8 mouse cellular contexts compared by ENCODE assay signal in genomic region chr3:40744836-40745660, GRCm38 (mm10). TPM values are rescaled to one million over a fixed set of nuclear protein-coding genes. Genes with fewer than 3 reads are reported as not detected.
DNase-seq lines count a peak whose midpoint lies in the region; ATAC-seq and TF ChIP-seq lines count a peak whose summit lies in the region.

No protein-coding gene starts in this region.

- TF ChIP-seq CTCF in kidney, adult 2 months (conservative IDR thresholded peaks at IDR 0.05; ENCODE audit: insufficient read depth, insufficient read length, low read depth, low read length), result no peak
- TF ChIP-seq CTCF in small intestine, adult 2 months (IDR thresholded peaks at IDR 0.05; ENCODE audit: extremely low read depth, insufficient read length, insufficient replicate concordance, low read depth, low read length), result no peak

- peaks cover 3% of the 10 kb centered on the region; the same call in 1 of the 2 replicates for H3K4me1 ChIP-seq in embryonic facial prominence, embryonic 12.5 days
- H3K4me1 ChIP-seq in kidney, adult 2 months (ENCODE audit: control insufficient read depth, insufficient read depth, low read length), result peaks cover 3% of the 10 kb centered on the region; the same call in 1 of the 2 replicates
- H3K4me1 ChIP-seq in limb, embryonic 11.5 days (ENCODE audit: control insufficient read depth, insufficient read depth, low read length), result no peaks in the 10 kb centered on the region
- peaks cover 19% of the 10 kb centered on the region for H3K4me1 ChIP-seq in midbrain, embryonic 13.5 days (replicated peaks)
- H3K4me1 ChIP-seq in small intestine, adult 2 months (ENCODE audit: control insufficient read depth, insufficient read depth, insufficient read length, low read length), result peaks cover 2% of the 10 kb centered on the region

- TF ChIP-seq POLR2A in kidney, adult 2 months (IDR thresholded peaks at IDR 0.05; ENCODE audit: low read depth, low read length), result no peak
- no peak; the same call in none of the 2 replicates for TF ChIP-seq POLR2A in small intestine, adult 2 months (IDR thresholded peaks at IDR 0.05; ENCODE audit: low read depth, low read length)

- peak overlapping the region; percentile 50 for H3K9ac ChIP-seq in embryonic facial prominence, embryonic 12.5 days
- peak overlapping the region; percentile 59 for H3K9ac ChIP-seq in limb, embryonic 11.5 days (ENCODE audit: low read length)
- H3K9ac ChIP-seq in midbrain, embryonic 13.5 days (replicated peaks), result peak overlapping the region; percentile 87

- H3K4me2 ChIP-seq in embryonic facial prominence, embryonic 12.5 days (replicated peaks), result peak overlapping the region; percentile 93
- H3K4me2 ChIP-seq in limb, embryonic 11.5 days (ENCODE audit: low read depth, severe bottlenecking), result peak overlapping the region; percentile 93
- H3K4me2 ChIP-seq in midbrain, embryonic 13.5 days (replicated peaks), result peak overlapping the region; percentile 77

- peak; percentile 84 for DNase-seq in 3T3-L1 (ENCODE audit: low read depth, low spot score)
- peak; percentile 96 to 97 for DNase-seq in adrenal gland, postnatal 36 days
- DNase-seq in heart, adult 18-20 months, result peak; percentile 94 to 96
- peak; percentile 95 for DNase-seq in kidney, adult 2 months
- peak; percentile 87 for DNase-seq in limb, embryonic 11.5 days (ENCODE audit: low spot score)

- no peaks in the 10 kb centered on the region for H3K9me3 ChIP-seq in embryonic facial prominence, embryonic 12.5 days
- no peaks in the 10 kb centered on the region for H3K9me3 ChIP-seq in limb, embryonic 11.5 days (ENCODE audit: control insufficient read depth, low read length)
- H3K9me3 ChIP-seq in midbrain, embryonic 13.5 days, result no peaks in the 10 kb centered on the region

- H3K27ac ChIP-seq in embryonic facial prominence, embryonic 12.5 days, result peak overlapping the region; percentile 65
- peak overlapping the region; percentile 72 for H3K27ac ChIP-seq in kidney, adult 2 months (ENCODE audit: insufficient read depth, low read depth, low read length)
- H3K27ac ChIP-seq in limb, embryonic 11.5 days (replicated peaks; ENCODE audit: low read depth, low read length), result 0 out of 2 replicates have a peak overlapping the region, but pooled peaks have one; percentile 55
- H3K27ac ChIP-seq in midbrain, embryonic 13.5 days, result peak overlapping the region; percentile 93
- peak overlapping the region; percentile 47 for H3K27ac ChIP-seq in small intestine, adult 2 months (ENCODE audit: insufficient read depth, low read depth, low read length)

- peak overlapping the region; percentile 57 for H3K4me3 ChIP-seq in embryonic facial prominence, embryonic 12.5 days
- peak overlapping the region; percentile 99 for H3K4me3 ChIP-seq in kidney, adult 2 months (ENCODE audit: insufficient read depth, low read depth, low read length)
- H3K4me3 ChIP-seq in limb, embryonic 11.5 days (ENCODE audit: low read depth, low read length), result peak overlapping the region; percentile 61
- peak overlapping the region; percentile 82 for H3K4me3 ChIP-seq in midbrain, embryonic 13.5 days (replicated peaks)
- H3K4me3 ChIP-seq in small intestine, adult 2 months (ENCODE audit: low read depth, low read length), result peak overlapping the region; percentile 91

- ATAC-seq in embryonic facial prominence, embryonic 12.5 days (ENCODE audit: insufficient number of reproducible peaks, insufficient read depth, low FRiP score, low TSS enrichment), result peak; percentile 97
- ATAC-seq in limb, embryonic 11.5 days (ENCODE audit: insufficient number of reproducible peaks, low FRiP score, low TSS enrichment, low read depth), result peak; percentile 94
- ATAC-seq in midbrain, embryonic 13.5 days, result peak; percentile 97

- no peaks in the 10 kb centered on the region for H3K36me3 ChIP-seq in embryonic facial prominence, embryonic 12.5 days
- H3K36me3 ChIP-seq in kidney, adult 2 months (ENCODE audit: control insufficient read depth, insufficient read depth, low read length), result no peaks in the 10 kb centered on the region
- no peaks in the 10 kb centered on the region for H3K36me3 ChIP-seq in limb, embryonic 11.5 days (ENCODE audit: control insufficient read depth, insufficient read depth, low read length)
- H3K36me3 ChIP-seq in midbrain, embryonic 13.5 days, result no peaks in the 10 kb centered on the region
- no peaks in the 10 kb centered on the region for H3K36me3 ChIP-seq in small intestine, adult 2 months (ENCODE audit: control insufficient read depth, insufficient read depth, low read length)

- under 1% methylated on average over 58 of the region's 93 CpGs for WGBS in embryonic facial prominence, embryonic 12.5 days
- under 1% methylated on average over 76 of the region's 93 CpGs for WGBS in kidney, adult 2 months
- WGBS in limb, embryonic 11.5 days, result under 1% methylated on average over 60 of the region's 93 CpGs
- WGBS in midbrain, embryonic 13.5 days, result under 1% methylated on average over 33 of the region's 93 CpGs
- WGBS in small intestine, adult 2 months, result under 1% methylated on average over 87 of the region's 93 CpGs

- H3K27me3 ChIP-seq in embryonic facial prominence, embryonic 12.5 days, result peaks cover 3% of the 10 kb centered on the region; the same call in 1 of the 2 replicates
- H3K27me3 ChIP-seq in kidney, adult 2 months (replicated peaks; ENCODE audit: control insufficient read depth, insufficient read depth, low read length), result no peaks in the 10 kb centered on the region
- H3K27me3 ChIP-seq in limb, embryonic 11.5 days (ENCODE audit: control insufficient read depth, insufficient read depth, low read length), result 0 out of 2 replicates have a peak, but pooled peaks cover 3% of the 10 kb centered on the region
- 0 out of 2 replicates have a peak, but pooled peaks cover 3% of the 10 kb centered on the region for H3K27me3 ChIP-seq in midbrain, embryonic 13.5 days
- no peaks in the 10 kb centered on the region; the same call in 1 of the 2 replicates for H3K27me3 ChIP-seq in small intestine, adult 2 months (ENCODE audit: control insufficient read depth, insufficient read depth, low read length)

RNA-seq across cellular contexts. Expression of gene Hspa4l, which starts 0.8 kb away (rescaled TPM):
- 10 to 100 TPM; 56.4 to 79.6 TPM for total RNA-seq in adrenal gland, postnatal 36 days (2021)
- 13.0 and 15.3 TPM in 2 replicates for polyA plus RNA-seq in embryonic facial prominence, embryonic 12.5 days (2016; fragmentation: Nextera tagmentation; extraction: Ambion mirVana)
- 10 to 100 TPM; 56.5 to 63.3 TPM for total RNA-seq in heart, adult 18-20 months (2021)
- 6.5 and 8.1 TPM in 2 replicates for polyA plus RNA-seq in kidney, adult 2 months (2012; rRNA removed)
- 2.8 and 3.8 TPM in 2 replicates for polyA plus RNA-seq in limb, embryonic 11.5 days (2014; fragmentation: Nextera tagmentation; extraction: Ambion mirVana)
- 55.6 and 60.1 TPM in 2 replicates for polyA plus RNA-seq in midbrain, embryonic 13.5 days (2015; fragmentation: Nextera tagmentation; extraction: Ambion mirVana)
- 5.0 and 10.6 TPM in 2 replicates for polyA plus RNA-seq in small intestine, adult 2 months (2012; rRNA removed)

RNA-seq across cellular contexts. Expression of gene Slc25a31, which starts 36.4 kb away (rescaled TPM):
- total RNA-seq in adrenal gland, postnatal 36 days (2021), result not detected
- polyA plus RNA-seq in embryonic facial prominence, embryonic 12.5 days (2016; fragmentation: Nextera tagmentation; extraction: Ambion mirVana), result 0.14 and 0.24 TPM in 2 replicates
- under 1 TPM in 1 of 2 experiments, not detected in 1; 0.13 TPM for total RNA-seq in heart, adult 18-20 months (2021)
- 0.08 TPM in 1 of 2 replicates, not detected in the other for polyA plus RNA-seq in kidney, adult 2 months (2012; rRNA removed)
- 0.16 TPM in 1 of 2 replicates, not detected in the other for polyA plus RNA-seq in limb, embryonic 11.5 days (2014; fragmentation: Nextera tagmentation; extraction: Ambion mirVana)
- 0.34 and 0.48 TPM in 2 replicates for polyA plus RNA-seq in midbrain, embryonic 13.5 days (2015; fragmentation: Nextera tagmentation; extraction: Ambion mirVana)
- 0.05 TPM in 1 of 2 replicates, not detected in the other for polyA plus RNA-seq in small intestine, adult 2 months (2012; rRNA removed)

RNA-seq across cellular contexts. Expression of gene Plk4, which starts 54.8 kb away (rescaled TPM):
- 1 to 10 TPM; 4.6 to 7.2 TPM for total RNA-seq in adrenal gland, postnatal 36 days (2021)
- polyA plus RNA-seq in embryonic facial prominence, embryonic 12.5 days (2016; fragmentation: Nextera tagmentation; extraction: Ambion mirVana), result 64.1 and 70.6 TPM in 2 replicates
- 1 to 10 TPM in 1 of 2 experiments, under 1 TPM in 1; 0.84 to 2.5 TPM for total RNA-seq in heart, adult 18-20 months (2021)
- polyA plus RNA-seq in kidney, adult 2 months (2012; rRNA removed), result 0.81 and 1.7 TPM in 2 replicates
- 82.3 and 84.7 TPM in 2 replicates for polyA plus RNA-seq in limb, embryonic 11.5 days (2014; fragmentation: Nextera tagmentation; extraction: Ambion mirVana)
- 23.2 and 24.1 TPM in 2 replicates for polyA plus RNA-seq in midbrain, embryonic 13.5 days (2015; fragmentation: Nextera tagmentation; extraction: Ambion mirVana)
- polyA plus RNA-seq in small intestine, adult 2 months (2012; rRNA removed), result 0.42 and 1.1 TPM in 2 replicates

Comparison
In these comparisons a context has a peak if more than half of its experiments do, and no peak if none do; other contexts are left out.
1. Peak in every context shown above with its lines: DNase-seq, ATAC-seq, H3K4me3 ChIP-seq and H3K27ac ChIP-seq.